Mouse (Mus musculus) midbrain, postnatal 0 days (tissue): ENCODE results near the gene Phf23. TPM values are rescaled to one million over a fixed set of nuclear protein-coding genes. Genes with fewer than 3 reads are reported as not detected.

ENCODE experiments used
- ATAC-seq: fragments of 200-750 bp; cut with Nextera tagmentation; 2 replicates; pipeline ENCODE4 v1.8.0; 2017; ENCODE audit warnings: moderate number of reproducible peaks, mild to moderate bottlenecking, moderate TSS enrichment, moderate library complexity; ENCODE audit not compliant: low FRiP score
- DNase-seq: peaks from one replicate; pipeline ENCODE4 v3.0.0-alpha.2; 2015; ENCODE audit warnings: low spot score
- H3K27ac ChIP-seq: fragments of 300-500 bp; sonication (generic); 2 replicates; pipeline ENCODE4 v1.5.1; 2014; ENCODE audit warnings: low read depth, mild to moderate bottlenecking, low read length, mixed read lengths
- H3K27me3 ChIP-seq: fragments of 300-500 bp; sonication (generic); 2 replicates; pipeline ENCODE4 v1.6.1; 2014; ENCODE audit warnings: low read length, control low read depth, mixed read lengths; ENCODE audit not compliant: insufficient read depth
- H3K36me3 ChIP-seq: fragments of 300-500 bp; sonication (generic); 2 replicates; pipeline ENCODE4 v1.6.1; 2014; ENCODE audit warnings: low read length, control low read depth, mixed read lengths; ENCODE audit not compliant: insufficient read depth
- H3K4me1 ChIP-seq: fragments of 300-500 bp; sonication (generic); 2 replicates; pipeline ENCODE4 v1.6.1; 2014; ENCODE audit warnings: mild to moderate bottlenecking, control low read depth, antibody characterized with exemption, low read length, mixed read lengths; ENCODE audit not compliant: insufficient read depth
- H3K4me2 ChIP-seq: fragments of 300-500 bp; sonication (generic); 2 replicates; pipeline ENCODE4 v1.6.1; 2014; ENCODE audit warnings: low read depth, mild to moderate bottlenecking, low read length, mixed read lengths; ENCODE audit not compliant: poor library complexity, severe bottlenecking
- H3K4me3 ChIP-seq: fragments of 300-500 bp; sonication (generic); 2 replicates; pipeline ENCODE4 v1.5.1; 2014; ENCODE audit warnings: low read depth, mild to moderate bottlenecking, low read length, moderate library complexity
- H3K9ac ChIP-seq: fragments of 300-500 bp; sonication (generic); replicated peaks from 2 replicates; pipeline ENCODE4 v1.6.1; 2014; ENCODE audit warnings: mild to moderate bottlenecking, low read length, moderate library complexity, mixed read lengths; ENCODE audit not compliant: poor library complexity, severe bottlenecking
- H3K9me3 ChIP-seq: fragments of 300-500 bp; sonication (generic); 2 replicates; pipeline ENCODE4 v1.6.1; 2016; ENCODE audit warnings: low read length, control low read depth
- CTCF ChIP-seq: IDR thresholded peaks from 2 replicates; pipeline ENCODE4 v1.5.1; 2016; ENCODE audit warnings: antibody characterized with exemption, mild to moderate bottlenecking
- WGBS: fragments of 180-500 bp; shearing (Covaris S2); extraction: QIAGEN DNeasy Blood & Tissue Kit; methylation state at CpG from one replicate; pipeline ENCODE4 v1.1.7; 2014; 5-methylcytosine and 5-hydroxymethylcytosine counted together
- polyA plus RNA-seq: library from polyadenylated mRNA; unstranded; fragments of >200 nt; fragmentation: Nextera tagmentation; extraction: Ambion mirVana; gene quantifications from 2 replicates; pipeline ENCODE4 v1.2.1, GENCODE M21; 2015
- total RNA-seq: library from RNA; depleted of rRNA; stranded (reverse); fragments of >200 nt; gene quantifications from 2 replicates; pipeline ENCODE4 v1.2.3, GENCODE M21; 2014

Phf23 gene
- total and polyA plus RNA-seq, 2 experiments from 2014 or later: 40.0 to 45.2 TPM

DNA sequence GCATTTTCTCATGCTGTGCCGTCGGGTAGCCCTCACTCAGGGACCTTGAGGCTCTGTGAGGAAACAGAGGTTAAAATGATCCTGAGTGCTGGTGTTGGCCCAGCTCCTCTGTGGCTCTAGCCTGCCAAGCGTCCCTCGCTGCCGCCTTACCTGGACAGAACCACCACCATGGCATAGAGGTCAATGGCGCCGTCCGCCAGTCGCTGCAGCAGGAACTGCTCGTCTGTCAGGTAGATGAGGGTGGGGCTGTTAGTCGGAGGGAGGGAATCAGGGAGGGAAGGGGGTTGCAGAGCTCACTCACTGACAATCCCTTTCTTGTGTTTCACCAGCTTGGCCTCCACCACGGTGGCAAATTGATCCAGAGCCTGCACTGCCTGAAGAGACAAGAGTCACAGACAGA is 15.0 kb downstream of the Phf23 start:
- peaks cover 77% of the 10 kb centered on the region for H3K36me3 ChIP-seq
- no peak overlapping the region for H3K4me3 ChIP-seq
- no peaks in the 10 kb centered on the region for H3K9me3 ChIP-seq
- 89% methylated on average over 12 of the region's 12 CpGs for WGBS
- no peak for ATAC-seq
- no peak overlapping the region for H3K27ac ChIP-seq
- no peak for DNase-seq
- H3K4me2 ChIP-seq: no peak overlapping the region
- H3K9ac ChIP-seq: no peak overlapping the region
- no peaks in the 10 kb centered on the region for H3K27me3 ChIP-seq
- no peak for TF ChIP-seq CTCF
- peaks cover 5% of the 10 kb centered on the region; the same call in 1 of the 2 replicates for H3K4me1 ChIP-seq

DNA sequence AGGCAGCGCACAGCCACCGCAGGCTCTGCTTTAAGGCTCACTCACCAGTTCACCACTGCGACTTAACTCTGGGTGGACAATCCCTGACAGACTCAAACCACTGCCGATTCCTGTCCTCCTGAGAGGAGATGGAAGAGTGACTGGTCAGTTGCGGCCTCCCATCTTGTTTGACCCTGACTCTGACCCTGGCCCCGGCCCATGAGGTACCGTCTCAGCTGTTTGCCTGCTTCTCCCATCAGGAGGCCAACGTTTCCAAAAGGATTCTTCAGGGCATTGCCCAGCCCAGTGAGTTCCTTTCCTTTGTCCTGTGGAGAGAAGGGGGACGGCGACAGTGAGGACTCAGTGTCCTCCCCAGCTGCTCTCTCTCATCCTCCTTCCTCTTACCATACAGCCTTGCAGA is 15.4 kb downstream of the Phf23 start:
- no peak for TF ChIP-seq CTCF
- Histone ChIP-seq H3K36me3 (peaks cover 74% of the 10 kb centered on the region), H3K4me2 (no peak overlapping the region), H3K4me3 (no peak overlapping the region), H3K27me3 (no peaks in the 10 kb centered on the region), H3K27ac (no peak overlapping the region), H3K9ac (no peak overlapping the region), H3K9me3 (no peaks in the 10 kb centered on the region), H3K4me1 (peaks cover 5% of the 10 kb centered on the region; the same call in 1 of the 2 replicates)
- WGBS: 76% methylated on average over 10 of the region's 10 CpGs
- DNase-seq (no peak), ATAC-seq (no peak)

DNA sequence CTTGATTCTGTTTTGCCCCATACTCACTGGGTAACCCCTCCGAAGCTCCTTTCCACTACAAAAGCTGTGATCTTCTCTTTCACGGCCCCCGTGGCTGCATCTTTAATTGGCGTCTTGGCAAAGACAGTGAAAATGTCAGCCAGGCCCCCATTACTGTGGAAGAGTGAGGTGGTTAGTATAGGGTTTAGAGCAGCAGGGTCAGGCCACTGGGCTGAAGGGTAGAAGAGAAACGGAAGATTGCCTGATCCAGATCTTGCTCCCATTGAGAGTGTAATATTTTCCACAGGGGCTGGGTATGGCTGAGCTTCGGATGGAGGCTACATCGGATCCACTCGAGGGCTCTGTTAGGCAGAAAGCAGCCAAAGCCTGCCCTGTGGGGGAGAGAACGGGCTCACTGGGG is 17.4 kb downstream of the Phf23 start:
- whole genome bisulfite sequencing: 82% methylated on average over 9 of the region's 9 CpGs
- Histone ChIP-seq H3K4me3 (no peak overlapping the region), H3K4me1 (peaks cover 16% of the 10 kb centered on the region; the same call in 1 of the 2 replicates), H3K4me2 (no peak overlapping the region), H3K9ac (no peak overlapping the region), H3K27ac (no peak overlapping the region), H3K9me3 (no peaks in the 10 kb centered on the region), H3K27me3 (no peaks in the 10 kb centered on the region), H3K36me3 (peaks cover 56% of the 10 kb centered on the region)
- no peak for ATAC-seq
- TF ChIP-seq CTCF: no peak
- DNase-seq: no peak

DNA sequence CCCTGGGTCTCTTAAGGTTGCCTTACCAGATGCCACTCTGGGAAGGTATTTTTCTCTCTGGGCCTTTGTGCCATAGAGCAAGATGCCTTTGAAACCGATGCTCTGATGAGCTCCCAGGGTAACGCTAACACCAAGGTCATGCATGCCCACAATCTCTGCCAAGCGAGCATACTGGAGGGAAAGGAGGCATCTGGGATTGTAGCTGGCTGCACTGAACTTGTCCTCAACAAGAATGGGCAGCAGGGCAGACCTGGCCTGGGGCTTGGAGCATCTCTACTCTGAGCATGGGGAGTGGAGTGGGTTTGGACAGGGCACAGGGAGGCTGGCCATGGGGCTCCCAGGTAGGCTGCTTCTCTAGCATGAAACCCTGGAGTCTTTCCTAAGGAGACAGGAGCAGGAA is 17.8 kb downstream of the Phf23 start:
- WGBS: 80% methylated on average over 3 of the region's 3 CpGs
- no peak overlapping the region for H3K9ac ChIP-seq

DNA sequence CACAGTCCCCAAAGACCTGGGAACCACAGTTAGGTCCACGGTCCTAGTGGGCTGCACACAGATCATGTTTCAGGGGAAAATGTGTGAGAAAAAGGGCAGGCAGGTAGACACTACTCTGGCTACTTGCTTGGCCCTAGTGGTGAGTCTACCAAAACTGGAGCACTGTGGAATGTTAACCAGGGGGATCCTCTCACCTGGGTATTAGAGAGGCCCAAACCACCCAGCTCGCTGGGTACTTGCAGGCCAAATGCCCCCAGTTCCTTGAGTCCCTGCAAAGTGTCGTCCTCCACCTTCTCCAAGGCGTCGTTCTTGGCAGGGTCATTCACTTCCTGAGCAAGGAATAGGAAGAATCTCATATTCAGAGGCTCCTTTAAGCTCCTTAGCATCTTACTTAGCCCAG is 18.5 kb downstream of the Phf23 start:
- 65% methylated on average over 5 of the region's 5 CpGs for WGBS
- peaks cover 16% of the 10 kb centered on the region; the same call in 1 of the 2 replicates for H3K4me1 ChIP-seq
- H3K9ac ChIP-seq: no peak overlapping the region
- no peak for DNase-seq
- no peak overlapping the region for H3K4me3 ChIP-seq
- H3K27ac ChIP-seq: no peak overlapping the region
- H3K36me3 ChIP-seq: peaks cover 45% of the 10 kb centered on the region
- no peaks in the 10 kb centered on the region for H3K9me3 ChIP-seq
- peak overlapping the region; percentile 73; the same call in 1 of the 2 replicates for H3K4me2 ChIP-seq
- TF ChIP-seq CTCF: no peak
- no peaks in the 10 kb centered on the region for H3K27me3 ChIP-seq
- ATAC-seq: no peak

More for the DNA sequence above, 17.8 kb downstream of the Phf23 start:
- peaks cover 52% of the 10 kb centered on the region for H3K36me3 ChIP-seq
- no peak overlapping the region for H3K27ac ChIP-seq
- H3K4me1 ChIP-seq: peaks cover 16% of the 10 kb centered on the region; the same call in 1 of the 2 replicates
- TF ChIP-seq CTCF: no peak
- H3K27me3 ChIP-seq: no peaks in the 10 kb centered on the region
- no peak overlapping the region for H3K4me3 ChIP-seq
- ATAC-seq: no peak
- H3K4me2 ChIP-seq: no peak overlapping the region
- no peak for DNase-seq
- no peaks in the 10 kb centered on the region for H3K9me3 ChIP-seq

DNA sequence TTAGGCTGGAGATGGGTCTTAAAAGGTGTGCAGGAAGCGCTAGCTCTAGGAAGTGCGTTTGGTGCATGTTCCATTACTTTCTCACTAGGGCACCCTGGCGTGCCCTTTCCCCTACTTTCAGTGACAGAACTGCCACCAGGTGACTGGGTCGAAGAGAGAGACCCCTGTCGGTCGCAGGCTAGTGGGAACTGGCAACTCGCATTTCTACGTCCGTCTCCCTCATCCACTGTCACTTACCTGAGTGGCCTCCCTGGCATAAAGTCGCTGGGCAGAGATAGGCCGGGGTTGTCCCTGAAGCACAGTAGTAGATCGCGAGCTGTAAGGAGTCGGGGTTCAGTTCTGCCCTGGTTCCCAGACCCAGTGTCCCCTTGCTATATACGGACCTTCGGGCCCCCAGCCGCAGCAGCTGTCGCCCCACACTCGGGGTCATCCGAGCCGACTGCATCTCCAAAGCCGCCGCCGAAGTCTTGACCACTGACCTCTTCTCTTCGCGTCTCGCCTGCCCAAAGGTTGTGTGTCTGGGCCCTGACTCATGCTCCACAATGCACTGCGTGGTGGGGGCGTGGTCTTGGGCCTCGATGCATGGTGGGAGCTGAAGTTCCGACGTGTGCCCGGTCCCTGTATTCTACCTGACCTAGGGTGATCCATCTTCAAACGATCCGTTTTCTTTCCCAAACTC is 19.4 kb downstream of the Phf23 start, which contains the start of gene Acadvl:
Acadvl (minus strand) TSS at position 532 of the 679 bp plus-strand sequence.
- Histone ChIP-seq H3K9ac (peak within 1 kb of the TSS; percentile 72), H3K9me3 (no peaks in the 10 kb centered on the region), H3K27ac (peak within 1 kb of the TSS; percentile 72), H3K4me2 (peak within 1 kb of the TSS; percentile 73), H3K4me1 (peaks cover 16% of the 10 kb centered on the region; the same call in 1 of the 2 replicates), H3K27me3 (no peaks in the 10 kb centered on the region), H3K4me3 (peak within 1 kb of the TSS; percentile 59), H3K36me3 (peaks cover 35% of the 10 kb centered on the region)
- peak; percentile 91 for DNase-seq
- TF ChIP-seq CTCF: peak; percentile 65
- ATAC-seq: peak; percentile 66
- WGBS: under 1% methylated on average over 35 of the region's 35 CpGs
